Mouse (Mus musculus) T-helper 17 cell (primary cell): ENCODE data around the gene Grk6.

Experiments
- in situ Hi-C, 2 experiments: fragments of 300-600 bp; cut with MboI, MseI; formaldehyde crosslinking; loops; 1 replicate in 1 of 2; 2 replicates in 1 of 2; pipeline ENCODE4 v1.15.1; 2025; ENCODE audit warnings: high pct_unique_total_duplicates in 2 of 2

The Grk6 gene

GRCm38 (mm10) chr13:55462965-55463364 lies 18.1 kb downstream of the Grk6 start:
- in situ Hi-C loops, result no loop called here

- in situ Hi-C loops, result no loop called here
Observed at GRCm38 (mm10) chr13:55463399-55464026, 18.6 kb downstream of the Grk6 start.

- in situ Hi-C loops, result no loop called here
Observed at GRCm38 (mm10) chr13:55464027-55464884, 19.4 kb downstream of the Grk6 start, which contains the start of gene Prr7. Gene Prr7 (plus strand): TSS chr13:55464267.

GRCm38 (mm10) chr13:55465184-55465583 lies 20.3 kb downstream of the Grk6 start:
- in situ Hi-C loops, result no loop called here

GRCm38 (mm10) chr13:55465830-55466440 lies 21.1 kb downstream of the Grk6 start:
- in situ Hi-C loops, result no loop called here

GRCm38 (mm10) chr13:55468851-55469560 lies 24.1 kb downstream of the Grk6 start:
- in situ Hi-C loops, result no loop called here

GRCm38 (mm10) chr13:55470372-55470771 lies 25.5 kb downstream of the Grk6 start:
- in situ Hi-C loops, result no loop called here

GRCm38 (mm10) chr13:55471156-55471818 lies 26.4 kb downstream of the Grk6 start:
- in situ Hi-C loops, result no loop called here

GRCm38 (mm10) chr13:55471819-55472131 lies 26.9 kb downstream of the Grk6 start:
- in situ Hi-C loops, result no loop called here

- in situ Hi-C loops, result no loop called here
Observed at GRCm38 (mm10) chr13:55472132-55473022, 27.5 kb downstream of the Grk6 start.

GRCm38 (mm10) chr13:55473076-55473831 lies 28.4 kb downstream of the Grk6 start:
- in situ Hi-C loops, result no loop called here

- in situ Hi-C loops, result no loop called here
Observed at GRCm38 (mm10) chr13:55473961-55474360, 29.1 kb downstream of the Grk6 start.

GRCm38 (mm10) chr13:55474621-55475069 lies 29.8 kb downstream of the Grk6 start:
- in situ Hi-C loops, result loop anchor here (5.0 kb wide), 2 partner anchors 38 to 57 kb away; partner anchors contain the start of genes Pdlim7 (in 1 of the 2) and Pfn3 (in 1 of the 2)

- in situ Hi-C loops, result loop anchor here (5.0 kb wide), 2 partner anchors 37 to 58 kb away; partner anchors contain the start of genes Pdlim7 (in 1 of the 2) and Pfn3 (in 1 of the 2)
Observed at GRCm38 (mm10) chr13:55475750-55476149, 30.9 kb downstream of the Grk6 start.

- in situ Hi-C loops, result loop anchor here (5.0 kb wide), 2 partner anchors 36 to 59 kb away; partner anchors contain the start of genes Pdlim7 (in 1 of the 2) and Pfn3 (in 1 of the 2)
Observed at GRCm38 (mm10) chr13:55476256-55476655, 31.4 kb downstream of the Grk6 start.

GRCm38 (mm10) chr13:55477492-55477891 lies 32.6 kb downstream of the Grk6 start:
- in situ Hi-C loops, result loop anchor here (5.0 kb wide), 2 partner anchors 35 to 60 kb away; partner anchors contain the start of genes Pdlim7 (in 1 of the 2) and Pfn3 (in 1 of the 2)

GRCm38 (mm10) chr13:55478036-55478435 lies 33.2 kb downstream of the Grk6 start:
- in situ Hi-C loops, result loop anchor here (5.0 kb wide), 2 partner anchors 34 to 61 kb away; partner anchors contain the start of genes Pdlim7 (in 1 of the 2) and Pfn3 (in 1 of the 2)

GRCm38 (mm10) chr13:55479008-55479407 lies 34.1 kb downstream of the Grk6 start:
- in situ Hi-C loops, result loop anchor here (5.0 kb wide), 2 partner anchors 33 to 62 kb away; partner anchors contain the start of genes Pdlim7 (in 1 of the 2) and Pfn3 (in 1 of the 2)

- in situ Hi-C loops, result loop anchor here (5.0 kb wide), 2 partner anchors 32 to 63 kb away; partner anchors contain the start of genes Pdlim7 (in 1 of the 2) and Pfn3 (in 1 of the 2)
Observed at GRCm38 (mm10) chr13:55479929-55480328, 35.1 kb downstream of the Grk6 start.
